Mouse (Mus musculus) liver, adult 2 months (tissue): ENCODE data around the gene H3f3a. TPM values are rescaled to one million over a fixed set of nuclear protein-coding genes. Genes with fewer than 3 reads are reported as not detected.

ENCODE experiments used
- DNase-seq: peaks from one replicate; pipeline ENCODE4 v3.0.0-alpha.2; 2011; ENCODE audit warnings: low read depth, low spot score; ENCODE audit errors: extremely low read depth
- H3K27ac ChIP-seq: fragments of 200-500 bp; replicated peaks from 2 replicates; pipeline ENCODE4 v1.5.1; 2012; ENCODE audit warnings: low read depth, mild to moderate bottlenecking, control low read depth, inconsistent platforms, low read length; ENCODE audit not compliant: insufficient read depth
- H3K27me3 ChIP-seq: fragments of 200-500 bp; 2 replicates; pipeline ENCODE4 v1.6.1; 2012; ENCODE audit warnings: mild to moderate bottlenecking, moderate library complexity, low read length, inconsistent platforms; ENCODE audit not compliant: control insufficient read depth, insufficient read depth
- H3K36me3 ChIP-seq: fragments of 200-500 bp; 2 replicates; pipeline ENCODE4 v1.6.1; 2012; ENCODE audit warnings: low read length, inconsistent platforms; ENCODE audit not compliant: control insufficient read depth, insufficient read depth
- H3K4me1 ChIP-seq: fragments of 200-500 bp; 2 replicates; pipeline ENCODE4 v1.6.1; 2011; ENCODE audit warnings: low read length; ENCODE audit not compliant: control insufficient read depth, insufficient read depth
- H3K4me3 ChIP-seq: fragments of 200-500 bp; 2 replicates; pipeline ENCODE4 v1.5.1; 2011; ENCODE audit warnings: low read depth, mild to moderate bottlenecking, control low read depth, low read length, moderate library complexity; ENCODE audit not compliant: insufficient read depth
- H3K79me2 ChIP-seq: fragments of 200-500 bp; 2 replicates; pipeline ENCODE4 v1.6.1; 2012; ENCODE audit warnings: inconsistent platforms, mild to moderate bottlenecking, low read length, moderate library complexity; ENCODE audit not compliant: control insufficient read depth, insufficient read depth
- H3K9ac ChIP-seq: fragments of 200-500 bp; 2 replicates; pipeline ENCODE4 v1.6.1; 2012; ENCODE audit warnings: low read depth, mild to moderate bottlenecking, control low read depth, inconsistent platforms, low read length
- CTCF ChIP-seq: fragments of 200-500 bp; IDR thresholded peaks from 2 replicates; pipeline ENCODE4 v1.5.1; 2011; ENCODE audit warnings: low read depth, low read length, control low read depth
- POLR2A ChIP-seq: fragments of 200-500 bp; IDR thresholded peaks from 2 replicates; pipeline ENCODE4 v1.6.1; 2011; ENCODE audit warnings: low read length, control low read depth; ENCODE audit not compliant: insufficient read depth; ENCODE audit errors: extremely low read depth
- WGBS: fragments of 180-500 bp; shearing (Covaris S2); methylation state at CpG from one replicate; pipeline ENCODE4 v1.1.7; 2018; 5-methylcytosine and 5-hydroxymethylcytosine counted together
- polyA plus RNA-seq: library from polyadenylated mRNA; depleted of rRNA; stranded (reverse); fragments of >200 nt; gene quantifications from 2 replicates; pipeline ENCODE4 v1.2.3, GENCODE M21; 2012; rRNA removed
- total RNA-seq: library from RNA; depleted of rRNA; stranded (reverse); fragments of >200 nt; gene quantifications from 2 replicates; pipeline ENCODE4 v1.2.3, GENCODE M21; 2014; rRNA removed

Gene H3f3a
- total RNA-seq = 264 and 310 TPM in 2 replicates
- polyA plus RNA-seq = 147 and 153 TPM in 2 replicates

- peak within 1 kb of the TSS; percentile 99 for H3K9ac ChIP-seq
- H3K27me3 ChIP-seq = no peaks in the 10 kb centered on the region
- peaks cover 15% of the 10 kb centered on the region for H3K36me3 ChIP-seq
- 2% methylated on average over 68 of the region's 69 CpGs for WGBS
- H3K27ac ChIP-seq = peak within 1 kb of the TSS; percentile 96
- no peak for TF ChIP-seq CTCF
- 0 out of 2 replicates have a peak, but pooled peaks have one; percentile 11 for TF ChIP-seq POLR2A
- H3K4me1 ChIP-seq = no peaks in the 10 kb centered on the region
- peak within 1 kb of the TSS; percentile 98 for H3K4me3 ChIP-seq
- DNase-seq = peak; percentile 48
- peaks cover 3% of the 10 kb centered on the region; the same call in 1 of the 2 replicates for H3K79me2 ChIP-seq
Measured at GRCm38 (mm10) chr1:180813885-180814740, at the start of gene H3f3a. Gene H3f3a (minus strand): TSS chr1:180813943.

GRCm38 (mm10) chr1:180860030-180860429, 46.3 kb upstream of the H3f3a start:
- H3K27ac ChIP-seq = no peak overlapping the region
- H3K79me2 ChIP-seq = no peaks in the 10 kb centered on the region
- H3K9ac ChIP-seq = no peak overlapping the region
- H3K4me3 ChIP-seq = no peak overlapping the region
- DNase-seq = no peak
- H3K36me3 ChIP-seq = peaks cover 44% of the 10 kb centered on the region
- no peaks in the 10 kb centered on the region for H3K4me1 ChIP-seq
- H3K27me3 ChIP-seq = no peaks in the 10 kb centered on the region
- TF ChIP-seq POLR2A = no peak
- no peak for TF ChIP-seq CTCF
- WGBS = 92% methylated on average over 6 of the region's 6 CpGs

- no peaks in the 10 kb centered on the region for H3K4me1 ChIP-seq
- TF ChIP-seq CTCF (no peak), POLR2A (no peak)
- H3K4me3 ChIP-seq = no peak overlapping the region
- H3K36me3 ChIP-seq = peaks cover 40% of the 10 kb centered on the region
- H3K27ac ChIP-seq = no peak overlapping the region
- H3K27me3 ChIP-seq = no peaks in the 10 kb centered on the region
- H3K79me2 ChIP-seq = no peaks in the 10 kb centered on the region
- no peak overlapping the region for H3K9ac ChIP-seq
- no peak for DNase-seq
Measured at GRCm38 (mm10) chr1:180858763-180859162, 45.0 kb upstream of the H3f3a start.

GRCm38 (mm10) chr1:180850316-180851270, 36.9 kb upstream of the H3f3a start, which contains the start of gene Sde2:
Gene Sde2 (plus strand): TSS chr1:180851127.
- Histone ChIP-seq H3K4me1 (peaks cover 13% of the 10 kb centered on the region), H3K27ac (peak within 1 kb of the TSS; percentile 84), H3K36me3 (no peaks in the 10 kb centered on the region), H3K27me3 (no peaks in the 10 kb centered on the region), H3K9ac (peak within 1 kb of the TSS; percentile 86), H3K4me3 (peak within 1 kb of the TSS; percentile 65), H3K79me2 (peaks cover 7% of the 10 kb centered on the region; the same call in 1 of the 2 replicates)
- TF ChIP-seq CTCF = no peak
- TF ChIP-seq POLR2A = peak; percentile 99
- DNase-seq = peak; percentile 93
- 1% methylated on average over 77 of the region's 77 CpGs for WGBS

- Histone ChIP-seq H3K9ac (no peak overlapping the region), H3K79me2 (peaks cover 7% of the 10 kb centered on the region; the same call in 1 of the 2 replicates), H3K4me3 (no peak overlapping the region), H3K27me3 (no peaks in the 10 kb centered on the region), H3K4me1 (peaks cover 13% of the 10 kb centered on the region), H3K36me3 (no peaks in the 10 kb centered on the region), H3K27ac (peak overlapping the region; percentile 84)
- TF ChIP-seq CTCF (no peak), POLR2A (no peak)
- no peak for DNase-seq
- 68% methylated on average over 11 of the region's 11 CpGs for WGBS
Measured at GRCm38 (mm10) chr1:180849701-180850301, 36.1 kb upstream of the H3f3a start.
